ENCODE assay signal across 21 mouse cellular contexts in genomic region chr6:52322721-52323215, GRCm38 (mm10). TPM values are rescaled to one million over a fixed set of nuclear protein-coding genes. Genes with fewer than 3 reads are reported as not detected.
DNase-seq lines count a peak whose midpoint lies in the region; ATAC-seq lines count a peak whose summit lies in the region.
"Had no signal": no experiment of that assay in that cellular context is flagged by ENCODE, and none has a peak within 500 bp of the region (broad histone marks: within the 10 kb centered on the region; RNA-seq: fewer than 3 reads in every experiment).

No protein-coding gene starts in this region.

- no peak for ATAC-seq in heart, embryonic 15.5 days (replicated peaks; ENCODE audit: insufficient number of reproducible peaks, insufficient read depth, low FRiP score, low read depth)
- no peak for ATAC-seq in midbrain, embryonic 11.5 days (ENCODE audit: low FRiP score)
- ATAC-seq in midbrain, embryonic 16.5 days = no peak
- no peak for ATAC-seq in megakaryocyte-erythroid progenitor cell, adult 5-6 weeks (replicated peaks; ENCODE audit: low FRiP score, low TSS enrichment, poor library complexity, severe bottlenecking)
- ATAC-seq: inflammation-experienced regulatory T-cells, adult 6 months; Patski had no signal

- H3K27ac ChIP-seq in heart, embryonic 15.5 days = no peak overlapping the region
- H3K27ac ChIP-seq in midbrain, embryonic 11.5 days (ENCODE audit: low read depth, low read length) = no peak overlapping the region
- no peak overlapping the region for H3K27ac ChIP-seq in midbrain, embryonic 16.5 days (ENCODE audit: low read length)
- H3K27ac ChIP-seq in limb, embryonic 10.5 days = no peak overlapping the region
- H3K27ac ChIP-seq: embryonic facial prominence, embryonic 12.5 days; liver, embryonic 15.5 days had no signal

- no peaks in the 10 kb centered on the region for H3K9me3 ChIP-seq in heart, embryonic 15.5 days (replicated peaks)
- H3K9me3 ChIP-seq in midbrain, embryonic 11.5 days (ENCODE audit: control insufficient read depth, low read length) = no peaks in the 10 kb centered on the region
- no peaks in the 10 kb centered on the region for H3K9me3 ChIP-seq in midbrain, embryonic 16.5 days (replicated peaks; ENCODE audit: control insufficient read depth, low read length, poor library complexity, severe bottlenecking)
- no peaks in the 10 kb centered on the region for H3K9me3 ChIP-seq in limb, embryonic 10.5 days (replicated peaks)
- H3K9me3 ChIP-seq: embryonic facial prominence, embryonic 12.5 days; liver, embryonic 15.5 days had no signal

- 7% methylated on average over 16 of the region's 16 CpGs for WGBS in heart, embryonic 15.5 days
- under 1% methylated on average over 16 of the region's 16 CpGs for WGBS in midbrain, embryonic 11.5 days
- under 1% methylated on average over 16 of the region's 16 CpGs for WGBS in midbrain, embryonic 16.5 days
- under 1% methylated on average over 16 of the region's 16 CpGs for WGBS in limb, embryonic 10.5 days

- 0 out of 2 replicates have a peak overlapping the region, but pooled peaks have one; percentile 10 for H3K4me3 ChIP-seq in heart, embryonic 15.5 days
- no peak overlapping the region for H3K4me3 ChIP-seq in midbrain, embryonic 11.5 days (ENCODE audit: low read depth, low read length)
- H3K4me3 ChIP-seq in midbrain, embryonic 16.5 days (ENCODE audit: low read depth, low read length) = no peak overlapping the region
- H3K4me3 ChIP-seq in limb, embryonic 10.5 days = no peak overlapping the region; the same call in 1 of the 2 replicates
- H3K4me3 ChIP-seq: embryonic facial prominence, embryonic 12.5 days; liver, embryonic 15.5 days had no signal

- H3K4me2 ChIP-seq in heart, embryonic 15.5 days = no peak overlapping the region
- H3K4me2 ChIP-seq in midbrain, embryonic 11.5 days = no peak overlapping the region
- H3K4me2 ChIP-seq in midbrain, embryonic 16.5 days (ENCODE audit: low read length) = no peak overlapping the region
- H3K4me2 ChIP-seq: embryonic facial prominence, embryonic 12.5 days; liver, embryonic 15.5 days had no signal

- no peak overlapping the region for H3K9ac ChIP-seq in heart, embryonic 15.5 days
- no peak overlapping the region for H3K9ac ChIP-seq in midbrain, embryonic 11.5 days (ENCODE audit: low read length)
- no peak overlapping the region for H3K9ac ChIP-seq in midbrain, embryonic 16.5 days (ENCODE audit: low read depth, low read length)
- H3K9ac ChIP-seq: embryonic facial prominence, embryonic 12.5 days; liver, embryonic 15.5 days had no signal

- no peaks in the 10 kb centered on the region for H3K4me1 ChIP-seq in heart, embryonic 15.5 days (replicated peaks)
- H3K4me1 ChIP-seq in midbrain, embryonic 11.5 days (ENCODE audit: control insufficient read depth, insufficient read depth, low read length) = no peaks in the 10 kb centered on the region
- H3K4me1 ChIP-seq in midbrain, embryonic 16.5 days (ENCODE audit: control insufficient read depth, insufficient read depth, low read length) = no peaks in the 10 kb centered on the region
- H3K4me1 ChIP-seq in limb, embryonic 10.5 days = peaks cover 34% of the 10 kb centered on the region
- H3K4me1 ChIP-seq: embryonic facial prominence, embryonic 12.5 days; liver, embryonic 15.5 days had no signal

- H3K27me3 ChIP-seq in heart, embryonic 15.5 days = peaks cover 89% of the 10 kb centered on the region
- peaks cover 74% of the 10 kb centered on the region for H3K27me3 ChIP-seq in midbrain, embryonic 11.5 days (ENCODE audit: control insufficient read depth, insufficient read depth, low read length)
- H3K27me3 ChIP-seq in midbrain, embryonic 16.5 days (ENCODE audit: control insufficient read depth, insufficient read depth, low read depth, low read length) = peaks cover 57% of the 10 kb centered on the region
- H3K27me3 ChIP-seq in limb, embryonic 10.5 days (ENCODE audit: low read depth, poor library complexity, severe bottlenecking) = peaks cover 97% of the 10 kb centered on the region

- H3K36me3 ChIP-seq in heart, embryonic 15.5 days = no peaks in the 10 kb centered on the region
- H3K36me3 ChIP-seq in midbrain, embryonic 11.5 days (ENCODE audit: control insufficient read depth, insufficient read depth, low read length) = no peaks in the 10 kb centered on the region
- no peaks in the 10 kb centered on the region for H3K36me3 ChIP-seq in midbrain, embryonic 16.5 days (ENCODE audit: control insufficient read depth, insufficient read depth, low read length)
- no peaks in the 10 kb centered on the region for H3K36me3 ChIP-seq in limb, embryonic 10.5 days
- H3K36me3 ChIP-seq: embryonic facial prominence, embryonic 12.5 days; liver, embryonic 15.5 days had no signal

- DNase-seq in heart, adult 9 months (ENCODE audit: low spot score in 2 of 2) = no peak
- DNase-seq in midbrain, embryonic 11.5 days (ENCODE audit: low spot score, missing footprints) = peak; percentile 95
- peak; percentile 56 for DNase-seq in limb, embryonic 10.5 days (ENCODE audit: low spot score)
- DNase-seq in retina, embryonic 14.5 days (ENCODE audit: low spot score) = peak; percentile 30
- no peak for DNase-seq in ovary, postnatal 14 days (ENCODE audit: low spot score)
- DNase-seq: B cell, adult 2 months; gastrocnemius, postnatal 14 days; heart, postnatal 14 days; layer of hippocampus, postnatal 36 days; right cerebral cortex, postnatal 4 days; thymus, postnatal 14 days had no signal

RNA-seq across cellular contexts. Expression of gene Evx1, which starts 9.5 kb away (rescaled TPM):
- polyA plus RNA-seq in heart, embryonic 15.5 days (2015; fragmentation: Nextera tagmentation; extraction: Ambion mirVana) = 0.05 TPM in 1 of 2 replicates, not detected in the other
- polyA plus RNA-seq in midbrain, embryonic 11.5 days (2014; fragmentation: Nextera tagmentation; extraction: Ambion mirVana) = 0.23 and 0.30 TPM in 2 replicates
- polyA plus RNA-seq in midbrain, embryonic 16.5 days (2015; fragmentation: Nextera tagmentation; extraction: Ambion mirVana) = 0.46 and 0.48 TPM in 2 replicates
- polyA plus RNA-seq in limb, embryonic 10.5 days (2016; fragmentation: Nextera tagmentation; extraction: Ambion mirVana) = 1.4 and 3.7 TPM in 2 replicates
- total RNA-seq in megakaryocyte-erythroid progenitor cell, adult 5-6 weeks (2014; fragmentation: Nextera tagmentation) = not detected in 2 replicates
- not detected in 2 replicates for total RNA-seq in megakaryocyte-erythroid progenitor cell, adult 5-6 weeks (2017)
- total RNA-seq: gastrocnemius, postnatal 14 days; heart, adult 8-10 months; heart, postnatal 14 days; layer of hippocampus, postnatal 36 days; left cerebral cortex, postnatal 25 days had no signal
- polyA plus RNA-seq: inflammation-experienced regulatory T-cells, adult 6 months; kidney, embryonic 14.5 days; liver, embryonic 15.5 days; Patski had no signal

Comparison
In these comparisons a context has a peak if more than half of its experiments do, and no peak if none do; other contexts are left out.
1. DNase-seq: peak in midbrain, embryonic 11.5 days (single experiment), limb, embryonic 10.5 days (single experiment) and retina, embryonic 14.5 days (single experiment); none in heart, adult 9 months (0 of 2) and ovary, postnatal 14 days (single experiment).